Mouse (Mus musculus) liver, embryonic 14.5 days (tissue): ENCODE measurements at regions not wholly inside any gene's neighbourhood (a gene's known extent, or its start where the extent isn't known, plus 50 kb on each side); places are given as distances from the start of the nearest gene placed in this dataset.

ENCODE experiments used
- CTCF ChIP-seq: IDR thresholded peaks from 2 replicates; pipeline ENCODE4 v1.5.1; 2016; ENCODE audit warnings: antibody characterized with exemption, low read depth, control low read depth
- EP300 ChIP-seq: IDR thresholded peaks from 2 replicates; pipeline ENCODE4 v1.6.1; 2016; ENCODE audit warnings: antibody characterized with exemption, low read depth

- TF ChIP-seq CTCF (no peak; the same call in 1 of the 2 replicates), EP300 (no peak)
These were observed 101.4 kb upstream of the A530016L24Rik start for GRCm38 (mm10) chr12:112387836-112388235.
